Mouse (Mus musculus) forebrain, postnatal 0 days (tissue): ENCODE measurements at regions not wholly inside any gene's neighbourhood (a gene's known extent, or its start where the extent isn't known, plus 50 kb on each side); places are given as distances from the start of the nearest gene placed in this dataset.

Experiments used
- ATAC-seq: fragments of 200-750 bp; cut with Nextera tagmentation; 2 replicates; pipeline ENCODE4 v1.8.0; 2017; ENCODE audit warnings: mild to moderate bottlenecking, moderate library complexity
- DNase-seq: peaks from one replicate; pipeline ENCODE4 v3.0.0-alpha.2; 2015
- H3K27ac ChIP-seq: fragments of 300-500 bp; sonication (generic); 2 replicates; pipeline ENCODE4 v1.5.1; 2014; ENCODE audit warnings: low read depth, mild to moderate bottlenecking, antibody characterized with exemption, low read length, moderate library complexity, mixed read lengths
- H3K27me3 ChIP-seq: fragments of 300-500 bp; sonication (generic); 2 replicates; pipeline ENCODE4 v1.6.1; 2014; ENCODE audit warnings: mild to moderate bottlenecking, low read length, mixed read lengths; ENCODE audit not compliant: insufficient read depth
- H3K36me3 ChIP-seq: fragments of 300-500 bp; sonication (generic); 2 replicates; pipeline ENCODE4 v1.6.1; 2014; ENCODE audit warnings: mild to moderate bottlenecking, moderate library complexity; ENCODE audit not compliant: insufficient read depth
- H3K4me1 ChIP-seq: fragments of 300-500 bp; sonication (generic); 2 replicates; pipeline ENCODE4 v1.6.1; 2014; ENCODE audit warnings: antibody characterized with exemption; ENCODE audit not compliant: insufficient read depth
- H3K4me2 ChIP-seq: fragments of 300-500 bp; sonication (generic); 2 replicates; pipeline ENCODE4 v1.6.1; 2014; ENCODE audit warnings: low read depth, mild to moderate bottlenecking, moderate library complexity
- H3K4me3 ChIP-seq: fragments of 300-500 bp; sonication (generic); 2 replicates; pipeline ENCODE4 v1.5.1; 2014; ENCODE audit warnings: low read depth, low read length, mixed read lengths
- H3K9ac ChIP-seq: fragments of 300-500 bp; sonication (generic); 2 replicates; pipeline ENCODE4 v1.6.1; 2014; ENCODE audit warnings: mild to moderate bottlenecking
- H3K9me3 ChIP-seq: fragments of 300-500 bp; sonication (generic); 2 replicates; pipeline ENCODE4 v1.6.1; 2016; ENCODE audit warnings: low read length
- CTCF ChIP-seq: sonication (generic); IDR thresholded peaks from 2 replicates; pipeline ENCODE4 v1.5.1; 2016; ENCODE audit warnings: antibody characterized with exemption, control low read depth, low read depth
- WGBS: fragments of 180-500 bp; shearing (Covaris S2); extraction: QIAGEN DNeasy Blood & Tissue Kit; methylation state at CpG from one replicate; pipeline ENCODE4 v1.1.7; 2014; 5-methylcytosine and 5-hydroxymethylcytosine counted together

DNA sequence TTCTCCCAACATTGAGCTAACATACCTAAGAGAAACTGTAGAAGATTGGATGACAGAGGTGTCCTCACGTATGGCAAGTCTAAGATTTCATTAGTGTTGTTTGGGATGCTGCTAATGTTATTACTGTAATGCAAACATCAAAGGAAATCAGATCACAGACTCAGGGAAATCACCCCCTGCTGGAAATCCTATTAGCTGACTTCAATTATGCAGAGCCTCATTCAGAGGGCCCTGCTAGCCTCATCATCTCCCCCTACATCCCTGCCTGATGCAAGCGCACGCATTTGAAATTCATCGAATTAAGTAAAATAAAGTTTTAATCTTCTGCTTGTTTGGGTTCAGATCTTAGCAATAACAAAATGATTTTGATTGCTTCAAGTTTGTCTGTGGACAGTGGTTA lies 84.1 kb upstream of the Trpc3 start:
- 16% methylated on average over 4 of the region's 4 CpGs for whole genome bisulfite sequencing

DNA sequence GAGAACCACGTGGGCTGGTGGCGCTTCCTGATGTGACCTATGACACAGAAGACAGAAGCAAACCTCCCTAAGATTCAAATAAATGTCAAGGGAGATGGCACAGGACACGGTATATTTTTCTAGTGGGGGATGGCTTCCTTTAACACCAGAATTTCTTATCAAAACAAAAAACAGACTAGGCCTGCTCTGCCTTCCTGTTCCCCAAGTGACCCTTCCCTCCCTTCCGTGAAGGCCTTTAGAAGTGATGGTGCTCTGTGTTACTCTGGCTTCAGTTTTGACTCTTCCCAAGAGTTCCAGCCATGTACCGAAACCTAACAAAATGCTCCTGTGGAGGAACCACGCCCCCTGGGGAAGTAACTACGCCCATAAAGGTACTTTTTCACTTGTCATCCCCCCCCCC lies 84.5 kb upstream of the 4932438A13Rik start:
- TF ChIP-seq CTCF, result no peak

More for the DNA sequence above, 84.1 kb upstream of the Trpc3 start:
- no peak overlapping the region for H3K27ac ChIP-seq
- no peaks in the 10 kb centered on the region for H3K4me1 ChIP-seq
- H3K4me3 ChIP-seq, result no peak overlapping the region
- no peak for TF ChIP-seq CTCF
- H3K4me2 ChIP-seq, result no peak overlapping the region
- DNase-seq (no peak), ATAC-seq (no peak)
- no peaks in the 10 kb centered on the region for H3K9me3 ChIP-seq
- no peaks in the 10 kb centered on the region for H3K36me3 ChIP-seq
- H3K27me3 ChIP-seq, result no peaks in the 10 kb centered on the region
- no peak overlapping the region for H3K9ac ChIP-seq

DNA sequence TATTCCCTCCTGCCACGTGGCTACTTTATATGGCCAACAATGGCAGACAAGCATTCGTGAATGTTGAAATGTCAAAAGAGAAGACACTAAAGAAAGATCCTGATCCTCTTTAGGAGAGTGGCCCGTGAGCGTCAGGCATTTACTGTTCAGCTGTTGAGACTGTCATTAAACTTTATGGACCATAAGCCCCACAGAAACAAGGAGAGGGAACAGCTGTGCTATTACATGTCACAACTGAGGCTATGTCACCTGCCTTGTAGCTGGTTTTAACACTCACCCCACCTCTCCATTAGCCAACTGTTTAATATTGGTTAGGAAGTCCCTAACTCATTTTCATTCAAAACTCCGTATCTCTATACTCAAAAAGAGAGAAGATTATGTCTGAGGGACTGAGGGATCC lies 76.3 kb upstream of the 4932438A13Rik start:
- WGBS, result 79% methylated on average over 5 of the region's 5 CpGs
- H3K4me1 ChIP-seq, result no peaks in the 10 kb centered on the region
- TF ChIP-seq CTCF, result no peak
- DNase-seq (no peak), ATAC-seq (no peak)
- no peak overlapping the region for H3K4me2 ChIP-seq
- H3K4me3 ChIP-seq, result no peak overlapping the region
- no peaks in the 10 kb centered on the region for H3K36me3 ChIP-seq
- H3K9ac ChIP-seq, result no peak overlapping the region
- no peaks in the 10 kb centered on the region for H3K27me3 ChIP-seq
- no peak overlapping the region for H3K27ac ChIP-seq
- H3K9me3 ChIP-seq, result no peaks in the 10 kb centered on the region

More for the DNA sequence above, 84.5 kb upstream of the 4932438A13Rik start:
- 92% methylated on average over 7 of the region's 7 CpGs for WGBS
- Histone ChIP-seq H3K4me2 (no peak overlapping the region), H3K27me3 (no peaks in the 10 kb centered on the region), H3K9me3 (no peaks in the 10 kb centered on the region), H3K4me3 (no peak overlapping the region), H3K36me3 (no peaks in the 10 kb centered on the region), H3K4me1 (no peaks in the 10 kb centered on the region), H3K9ac (no peak overlapping the region), H3K27ac (no peak overlapping the region)
- no peak for DNase-seq
- no peak for ATAC-seq

DNA sequence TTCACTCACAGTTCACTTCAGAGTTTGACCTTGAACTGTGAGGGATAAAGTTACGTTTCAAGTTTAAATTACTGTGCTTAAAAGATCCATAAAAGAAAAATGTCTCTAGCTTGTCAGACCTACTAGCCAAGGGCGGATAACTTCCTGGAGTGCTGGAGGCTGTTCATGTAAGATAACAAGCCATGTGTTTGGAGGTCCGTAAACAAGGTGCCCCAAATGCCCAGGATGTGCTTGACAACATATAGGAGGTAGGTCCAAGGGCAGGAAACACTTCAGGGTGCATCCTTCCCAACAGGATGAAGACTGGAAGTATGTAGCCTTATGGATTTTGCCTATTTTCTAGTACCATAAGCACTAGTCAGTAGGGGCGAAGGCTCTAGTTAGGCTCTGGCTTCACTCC lies 72.7 kb upstream of the 4932438A13Rik start:
- Histone ChIP-seq H3K4me2 (no peak overlapping the region), H3K27ac (no peak overlapping the region), H3K9me3 (no peaks in the 10 kb centered on the region), H3K9ac (no peak overlapping the region), H3K36me3 (no peaks in the 10 kb centered on the region), H3K4me1 (no peaks in the 10 kb centered on the region), H3K27me3 (no peaks in the 10 kb centered on the region), H3K4me3 (no peak overlapping the region)
- no peak for TF ChIP-seq CTCF
- ATAC-seq (no peak), DNase-seq (no peak)
- 86% methylated on average over 4 of the region's 4 CpGs for WGBS

DNA sequence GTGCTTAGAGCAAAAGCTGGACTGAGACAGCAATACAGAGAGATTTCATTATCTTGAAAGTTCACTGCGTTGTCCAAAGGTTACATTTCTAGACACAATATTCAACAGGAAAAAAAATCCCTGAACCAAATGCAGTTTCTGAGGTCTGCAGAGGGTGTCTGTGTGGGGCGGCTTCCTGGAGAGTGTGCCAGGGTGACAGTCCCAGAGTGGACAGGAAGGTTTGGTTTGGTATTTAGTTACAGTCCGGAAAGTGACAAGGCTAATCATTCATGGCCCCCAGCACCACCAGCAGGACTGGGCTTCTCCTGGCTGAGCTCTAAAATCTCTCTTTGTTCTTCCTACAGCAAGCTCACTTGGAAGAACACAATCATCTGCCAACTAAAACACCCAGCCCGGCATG lies 65.9 kb upstream of the 4932438A13Rik start:
- Histone ChIP-seq H3K9me3 (no peaks in the 10 kb centered on the region), H3K27ac (no peak overlapping the region), H3K4me1 (no peaks in the 10 kb centered on the region), H3K9ac (no peak overlapping the region), H3K4me2 (no peak overlapping the region), H3K27me3 (no peaks in the 10 kb centered on the region), H3K36me3 (no peaks in the 10 kb centered on the region), H3K4me3 (no peak overlapping the region)
- no peak for DNase-seq
- no peak for ATAC-seq
- WGBS, result 78% methylated on average over 4 of the region's 4 CpGs
- no peak for TF ChIP-seq CTCF

DNA sequence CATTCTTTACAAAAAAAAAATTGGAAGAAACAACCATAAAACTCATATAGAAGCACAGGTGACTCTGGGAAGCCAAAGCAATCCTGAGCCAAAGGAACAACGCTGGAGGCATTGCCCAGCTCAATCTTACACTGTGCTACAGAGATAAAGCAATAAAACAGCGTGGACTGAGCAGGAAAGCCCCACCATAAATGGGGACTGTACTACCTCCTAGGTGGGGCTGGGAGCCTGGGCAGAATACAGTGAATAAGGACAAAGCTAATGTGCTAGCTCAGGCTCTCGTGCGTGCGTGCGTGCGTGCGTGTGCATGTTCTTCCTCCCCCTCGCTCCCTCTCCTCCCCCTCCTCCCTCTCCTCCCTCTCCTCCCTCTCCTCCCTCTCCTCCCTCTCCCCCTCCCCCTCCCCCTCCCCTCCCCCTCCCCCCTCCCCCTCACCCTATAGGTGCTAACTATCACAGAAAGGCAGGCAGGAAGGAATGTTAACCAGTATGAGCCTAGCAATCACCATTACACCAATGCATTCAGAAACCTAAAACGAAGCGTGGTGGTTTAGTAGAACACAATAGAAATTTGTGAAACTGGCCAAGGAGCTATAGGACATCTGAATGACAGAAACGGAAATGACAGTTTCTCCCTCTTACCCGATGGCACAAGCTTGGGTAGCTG lies 64.6 kb upstream of the 4932438A13Rik start:
- H3K9ac ChIP-seq, result no peak overlapping the region
- H3K27ac ChIP-seq, result no peak overlapping the region
- WGBS, result 63% methylated on average over 13 of the region's 13 CpGs
- no peaks in the 10 kb centered on the region for H3K9me3 ChIP-seq
- H3K36me3 ChIP-seq, result no peaks in the 10 kb centered on the region
- no peak overlapping the region for H3K4me2 ChIP-seq
- ATAC-seq (no peak), DNase-seq (no peak)
- no peaks in the 10 kb centered on the region for H3K27me3 ChIP-seq
- no peaks in the 10 kb centered on the region for H3K4me1 ChIP-seq
- TF ChIP-seq CTCF, result no peak
- no peak overlapping the region for H3K4me3 ChIP-seq

DNA sequence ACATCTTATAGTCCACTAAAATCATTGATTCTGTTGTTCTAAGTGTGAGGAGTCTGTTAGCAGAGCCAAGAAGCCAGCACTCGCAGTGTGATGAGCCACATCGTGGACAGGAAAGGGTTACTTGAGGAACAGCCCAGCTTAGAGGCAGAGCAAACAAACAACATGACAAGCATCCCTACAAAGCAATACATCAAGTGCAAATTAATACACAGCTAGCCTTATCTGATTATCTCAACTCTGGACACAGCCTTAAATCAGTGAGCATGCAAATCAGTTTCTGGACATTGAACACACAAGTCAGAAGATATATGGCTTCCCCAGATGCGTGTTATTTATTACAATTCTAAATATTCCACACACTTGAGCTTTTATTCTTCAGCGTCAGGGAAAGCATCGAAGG lies 52.4 kb upstream of the 4932438A13Rik start:
- no peaks in the 10 kb centered on the region for H3K27me3 ChIP-seq
- H3K4me1 ChIP-seq, result no peaks in the 10 kb centered on the region
- DNase-seq (no peak), ATAC-seq (no peak)
- TF ChIP-seq CTCF, result no peak
- no peak overlapping the region for H3K27ac ChIP-seq
- H3K9me3 ChIP-seq, result no peaks in the 10 kb centered on the region
- H3K36me3 ChIP-seq, result no peaks in the 10 kb centered on the region
- no peak overlapping the region for H3K4me3 ChIP-seq
- 84% methylated on average over 5 of the region's 5 CpGs for WGBS
- no peak overlapping the region for H3K4me2 ChIP-seq
- no peak overlapping the region for H3K9ac ChIP-seq
